Mouse (Mus musculus): ENCODE data around the gene Crat. TPM values are rescaled to one million over a fixed set of nuclear protein-coding genes. Genes with fewer than 3 reads are reported as not detected.

Gene Crat
- polyA plus RNA-seq (2017; shearing (Covaris generic)): 8.1 TPM

GRCm38 (mm10) chr2:30415157-30415935 lies at the start of gene Crat:
Gene Crat, minus strand, starts transcription at chr2:30415813.

GRCm38 (mm10) chr2:30415936-30416648 lies 479 bp upstream of the Crat start, which contains the start of gene Ptpa:
Gene Ptpa, plus strand, starts transcription at chr2:30416039.

GRCm38 (mm10) chr2:30392114-30392576 lies 23.5 kb downstream of the Crat start, which contains the start of gene Dolpp1:
Gene Dolpp1, plus strand, starts transcription at chr2:30392254.

GRCm38 (mm10) chr2:30363773-30364650 lies 51.6 kb downstream of the Crat start, which contains the start of gene Miga2:
Gene Miga2, plus strand, starts transcription at chr2:30364233.

GRCm38 (mm10) chr2:30358533-30359531 lies 56.8 kb downstream of the Crat start, which contains the start of gene Sh3glb2:
Gene Sh3glb2, minus strand, starts transcription at chr2:30359337.

Other genes with a start within 250 kb of the Crat start
- gene Endog, start 244.3 kb downstream of the Crat start, polyA plus RNA-seq (2017; shearing (Covaris generic)): 23.8 TPM
- 42.2 TPM for gene Spout1, start 237.4 kb downstream of the Crat start, polyA plus RNA-seq (2017; shearing (Covaris generic))
- gene Kyat1, start 210.0 kb downstream of the Crat start, polyA plus RNA-seq (2017; shearing (Covaris generic)): 17.1 TPM
- gene Lrrc8a, start 178.1 kb downstream of the Crat start, polyA plus RNA-seq (2017; shearing (Covaris generic)): 6.6 TPM
- gene Gm28035, start 175.2 kb downstream of the Crat start, polyA plus RNA-seq (2017; shearing (Covaris generic)): 6.8 TPM
- gene Phyhd1, start 149.6 kb downstream of the Crat start, polyA plus RNA-seq (2017; shearing (Covaris generic)): 6.3 TPM
- gene Gm28038, start 134.8 kb downstream of the Crat start, polyA plus RNA-seq (2017; shearing (Covaris generic)): 4.4 TPM
- 17.0 TPM for gene Dolk, start 129.5 kb downstream of the Crat start, polyA plus RNA-seq (2017; shearing (Covaris generic))
- gene Nup188, start 129.4 kb downstream of the Crat start, polyA plus RNA-seq (2017; shearing (Covaris generic)): 21.9 TPM
- gene Sh3glb2, start 56.5 kb downstream of the Crat start, polyA plus RNA-seq (2017; shearing (Covaris generic)): 154 TPM
- gene Miga2, start 51.6 kb downstream of the Crat start, polyA plus RNA-seq (2017; shearing (Covaris generic)): 12.9 TPM
- gene Dolpp1, start 23.6 kb downstream of the Crat start, polyA plus RNA-seq (2017; shearing (Covaris generic)): 32.8 TPM
- gene Ptpa, start 226 bp upstream of the Crat start, polyA plus RNA-seq (2017; shearing (Covaris generic)): 113 TPM
- gene Ier5l, start 58.4 kb upstream of the Crat start, polyA plus RNA-seq (2017; shearing (Covaris generic)): 1.9 TPM
- 1.4 TPM for gene Cstad, start 179.2 kb upstream of the Crat start, polyA plus RNA-seq (2017; shearing (Covaris generic))

Data from CD4-positive, CD25-positive, alpha-beta regulatory T cell (primary cell).